Mouse (Mus musculus): ENCODE measurements around the gene 9630041A04Rik. TPM values are rescaled to one million over a fixed set of nuclear protein-coding genes. Genes with fewer than 3 reads are reported as not detected.

Gene 9630041A04Rik
- not detected for total RNA-seq (2023)

GRCm38 (mm10) chr9:101861596-101862471 lies at the start of gene 9630041A04Rik:
Gene 9630041A04Rik, plus strand, starts transcription at chr9:101861841.

